Comparison of ENCODE assay signal across 8 mouse cellular contexts in the genomic region with DNA sequence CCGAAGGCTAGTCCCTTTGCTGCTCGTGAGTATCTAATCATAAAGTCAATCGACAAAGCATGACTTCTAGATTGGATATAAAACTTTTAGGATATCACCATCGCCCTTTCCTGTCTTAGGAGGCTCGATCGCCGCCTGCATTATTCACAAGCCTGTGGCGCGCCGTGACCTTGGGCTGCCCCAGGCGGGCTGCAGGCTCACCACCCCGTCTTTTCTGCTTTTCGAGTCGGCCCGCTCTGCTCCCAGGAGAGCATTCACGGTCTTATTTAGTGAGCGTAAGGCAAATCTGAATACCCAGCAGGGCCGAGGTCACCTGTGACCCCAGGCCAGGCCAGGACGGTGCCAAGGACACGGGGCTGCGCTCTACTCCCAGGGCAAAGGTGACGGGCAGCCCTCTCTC. TPM values are rescaled to one million over a fixed set of nuclear protein-coding genes. Genes with fewer than 3 reads are reported as not detected.
DNase-seq lines count a peak whose midpoint lies in the region; ATAC-seq lines count a peak whose summit lies in the region.

No protein-coding gene starts in this region.

- no peaks in the 10 kb centered on the region for H3K27me3 ChIP-seq in heart, embryonic 15.5 days
- no peaks in the 10 kb centered on the region for H3K27me3 ChIP-seq in forebrain, embryonic 15.5 days

- H3K9ac ChIP-seq in heart, embryonic 15.5 days = peak overlapping the region; percentile 99
- H3K9ac ChIP-seq in forebrain, embryonic 15.5 days (replicated peaks) = peak overlapping the region; percentile 96

- H3K36me3 ChIP-seq in heart, embryonic 15.5 days = peaks cover 31% of the 10 kb centered on the region
- peaks cover 25% of the 10 kb centered on the region for H3K36me3 ChIP-seq in forebrain, embryonic 15.5 days

- WGBS in heart, embryonic 15.5 days = under 1% methylated on average over 22 of the region's 22 CpGs
- under 1% methylated on average over 22 of the region's 22 CpGs for WGBS in forebrain, embryonic 15.5 days

- no peak for DNase-seq in heart, adult 9 months (ENCODE audit: low spot score in 2 of 2)
- peak; percentile 26 for DNase-seq in NIH3T3 (ENCODE audit: low read depth)
- DNase-seq in thymus, postnatal 14 days = no peak
- no peak for DNase-seq in kidney, postnatal 25 days
- DNase-seq in ovary, postnatal 10 days (ENCODE audit: low spot score) = no peak

- H3K27ac ChIP-seq in heart, embryonic 15.5 days = peak overlapping the region; percentile 99
- H3K27ac ChIP-seq in forebrain, embryonic 15.5 days (replicated peaks) = peak overlapping the region; percentile 96

- H3K4me2 ChIP-seq in heart, embryonic 15.5 days = peak overlapping the region; percentile 76
- peak overlapping the region; percentile 86 for H3K4me2 ChIP-seq in forebrain, embryonic 15.5 days (replicated peaks)

- H3K4me1 ChIP-seq in heart, embryonic 15.5 days (replicated peaks) = peaks cover 33% of the 10 kb centered on the region
- peaks cover 44% of the 10 kb centered on the region for H3K4me1 ChIP-seq in forebrain, embryonic 15.5 days

- H3K9me3 ChIP-seq in heart, embryonic 15.5 days (replicated peaks) = no peaks in the 10 kb centered on the region
- no peaks in the 10 kb centered on the region for H3K9me3 ChIP-seq in forebrain, embryonic 15.5 days

- H3K4me3 ChIP-seq in heart, embryonic 15.5 days = peak overlapping the region; percentile 99
- peak overlapping the region; percentile 88 for H3K4me3 ChIP-seq in forebrain, embryonic 15.5 days

- peak; percentile 25 for ATAC-seq in heart, embryonic 15.5 days (replicated peaks; ENCODE audit: insufficient number of reproducible peaks, insufficient read depth, low FRiP score, low read depth)
- no peak for ATAC-seq in forebrain, embryonic 15.5 days (replicated peaks)
- ATAC-seq in megakaryocyte, adult 5-6 weeks (ENCODE audit: poor library complexity, severe bottlenecking) = peak; percentile 33

RNA-seq across cellular contexts. Expression of a gene that starts 0.4 kb away (rescaled TPM):
- polyA plus RNA-seq in heart, embryonic 15.5 days (2015; fragmentation: Nextera tagmentation; extraction: Ambion mirVana) = 31.0 and 31.4 TPM in 2 replicates
- 26.4 and 26.9 TPM in 2 replicates for polyA plus RNA-seq in forebrain, embryonic 15.5 days (2015; fragmentation: Nextera tagmentation; extraction: Ambion mirVana)
- 65.5 and 73.3 TPM in 2 replicates for total RNA-seq in megakaryocyte, adult 5-6 weeks (2015)
- total RNA-seq in megakaryocyte, adult 5-6 weeks (2017) = 75.7 and 80.7 TPM in 2 replicates

RNA-seq across cellular contexts. Expression of a gene that starts 1.1 kb away (rescaled TPM):
- polyA plus RNA-seq in heart, embryonic 15.5 days (2015; fragmentation: Nextera tagmentation; extraction: Ambion mirVana) = 1,399 and 1,970 TPM in 2 replicates
- polyA plus RNA-seq in forebrain, embryonic 15.5 days (2015; fragmentation: Nextera tagmentation; extraction: Ambion mirVana) = 748 and 755 TPM in 2 replicates
- 340 and 390 TPM in 2 replicates for total RNA-seq in megakaryocyte, adult 5-6 weeks (2015)
- 210 and 312 TPM in 2 replicates for total RNA-seq in megakaryocyte, adult 5-6 weeks (2017)
